Comparison of ENCODE assay signal across 8 mouse cellular contexts in the genomic region with DNA sequence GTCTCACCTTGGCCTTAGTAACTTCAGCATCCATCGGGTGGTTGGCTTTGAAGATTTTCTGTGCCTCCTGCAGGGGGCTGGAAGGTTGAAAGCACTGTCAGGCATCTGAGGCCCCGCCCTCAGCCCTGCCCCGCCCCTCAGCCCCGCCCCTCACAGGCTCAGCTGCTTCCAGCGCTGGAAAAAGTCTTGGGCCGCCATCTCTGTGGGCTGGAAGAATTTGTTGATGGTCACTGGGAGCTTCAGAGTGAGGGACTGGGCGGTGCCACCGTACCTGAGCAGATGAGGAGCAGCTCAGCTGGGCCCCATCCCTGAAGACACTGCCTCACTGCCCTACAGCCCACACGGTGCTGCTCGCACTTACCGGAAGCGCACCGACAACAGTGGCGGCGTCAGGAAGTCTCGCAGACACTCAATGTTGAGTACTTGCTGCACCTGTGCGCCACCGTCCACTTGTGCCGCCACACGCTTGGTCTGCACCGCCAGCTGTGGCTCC. TPM values are rescaled to one million over a fixed set of nuclear protein-coding genes. Genes with fewer than 3 reads are reported as not detected.
DNase-seq lines count a peak whose midpoint lies in the region; ATAC-seq and TF ChIP-seq lines count a peak whose summit lies in the region.

No protein-coding gene starts in this region.

- H3K4me2 ChIP-seq in hindbrain, embryonic 16.5 days (ENCODE audit: low read length) = peak overlapping the region; percentile 46
- H3K4me2 ChIP-seq in liver, postnatal 0 days (ENCODE audit: low read depth, low read length) = peak overlapping the region; percentile 64
- peak overlapping the region; percentile 41 for H3K4me2 ChIP-seq in neural tube, embryonic 13.5 days

- 0 out of 2 replicates have a peak, but pooled peaks have one; percentile 9 for ATAC-seq in hindbrain, embryonic 16.5 days
- ATAC-seq in liver, postnatal 0 days = peak; percentile 58
- ATAC-seq in neural tube, embryonic 13.5 days (ENCODE audit: low read depth) = no peak
- ATAC-seq in cerebellum, adult (ENCODE audit: insufficient number of reproducible peaks, low FRiP score, low TSS enrichment) = no peak

- H3K4me1 ChIP-seq in hindbrain, embryonic 16.5 days (ENCODE audit: control insufficient read depth, insufficient read depth, low read depth, low read length) = peaks cover 17% of the 10 kb centered on the region
- H3K4me1 ChIP-seq in liver, postnatal 0 days (ENCODE audit: insufficient read depth) = peaks cover 16% of the 10 kb centered on the region
- peaks cover 38% of the 10 kb centered on the region for H3K4me1 ChIP-seq in neural tube, embryonic 13.5 days (replicated peaks)

- no peak overlapping the region for H3K4me3 ChIP-seq in hindbrain, embryonic 16.5 days (ENCODE audit: low read length)
- H3K4me3 ChIP-seq in liver, postnatal 0 days (ENCODE audit: low read depth, low read length) = peak overlapping the region; percentile 31
- 0 out of 2 replicates have a peak overlapping the region, but pooled peaks have one; percentile 10 for H3K4me3 ChIP-seq in neural tube, embryonic 13.5 days

- no peak for TF ChIP-seq EP300 in liver, postnatal 0 days (IDR thresholded peaks at IDR 0.05; ENCODE audit: low read depth)

- no peak overlapping the region for H3K27ac ChIP-seq in hindbrain, embryonic 16.5 days (ENCODE audit: low read depth, low read length)
- no peak overlapping the region for H3K27ac ChIP-seq in liver, postnatal 0 days (ENCODE audit: low read depth)
- H3K27ac ChIP-seq in neural tube, embryonic 13.5 days (replicated peaks) = peak overlapping the region; percentile 49; the same call in 1 of the 2 replicates

- WGBS in hindbrain, embryonic 16.5 days = 18% methylated on average over 21 of the region's 21 CpGs
- WGBS in liver, postnatal 0 days (ENCODE audit: insufficient replicate concordance) = 11% methylated on average over 21 of the region's 21 CpGs
- WGBS in neural tube, embryonic 13.5 days = 19% methylated on average over 21 of the region's 21 CpGs

- DNase-seq in spleen, adult 18-20 months = peak; percentile 43 to 55
- no peak for DNase-seq in spleen, postnatal 14 days (ENCODE audit: low spot score in 2 of 2)
- DNase-seq in embryo, embryonic 11.5 days (ENCODE audit: low read depth, low spot score) = peak; percentile 49
- peak; percentile 87 for DNase-seq in liver, postnatal 0 days
- DNase-seq in left cerebral cortex, adult 11 months (ENCODE audit: low spot score) = no peak

- H3K27me3 ChIP-seq in hindbrain, embryonic 16.5 days (replicated peaks; ENCODE audit: control insufficient read depth, insufficient read depth, low read length) = no peaks in the 10 kb centered on the region
- H3K27me3 ChIP-seq in liver, postnatal 0 days (ENCODE audit: insufficient read depth, low read length) = no peaks in the 10 kb centered on the region
- no peaks in the 10 kb centered on the region for H3K27me3 ChIP-seq in neural tube, embryonic 13.5 days

- H3K9ac ChIP-seq in hindbrain, embryonic 16.5 days (ENCODE audit: low read depth, low read length) = no peak overlapping the region
- H3K9ac ChIP-seq in liver, postnatal 0 days (replicated peaks) = no peak overlapping the region
- H3K9ac ChIP-seq in neural tube, embryonic 13.5 days = 0 out of 2 replicates have a peak overlapping the region, but pooled peaks have one; percentile 1

- no peaks in the 10 kb centered on the region for H3K9me3 ChIP-seq in hindbrain, embryonic 16.5 days (ENCODE audit: control insufficient read depth, low read length)
- H3K9me3 ChIP-seq in liver, postnatal 0 days (ENCODE audit: low read length) = no peaks in the 10 kb centered on the region
- no peaks in the 10 kb centered on the region for H3K9me3 ChIP-seq in neural tube, embryonic 13.5 days

- TF ChIP-seq CTCF in liver, postnatal 0 days (IDR thresholded peaks at IDR 0.05; ENCODE audit: low read depth) = peak; percentile 41

- peaks cover 37% of the 10 kb centered on the region for H3K36me3 ChIP-seq in hindbrain, embryonic 16.5 days (ENCODE audit: control insufficient read depth, insufficient read depth, low read length)
- peaks cover 58% of the 10 kb centered on the region for H3K36me3 ChIP-seq in liver, postnatal 0 days (replicated peaks; ENCODE audit: insufficient read depth, low read length)
- peaks cover 76% of the 10 kb centered on the region for H3K36me3 ChIP-seq in neural tube, embryonic 13.5 days

RNA-seq across cellular contexts. Expression of gene Fuz, which starts 5.4 kb away (rescaled TPM):
- 18.1 and 19.6 TPM in 2 replicates for polyA plus RNA-seq in hindbrain, embryonic 16.5 days (2015; fragmentation: Nextera tagmentation; extraction: Ambion mirVana)
- polyA plus RNA-seq in liver, postnatal 0 days (2015; fragmentation: Nextera tagmentation; extraction: Ambion mirVana) = 4.1 and 4.4 TPM in 2 replicates
- polyA plus RNA-seq in neural tube, embryonic 13.5 days (2015; fragmentation: Nextera tagmentation; extraction: Ambion mirVana) = 14.9 and 17.9 TPM in 2 replicates

RNA-seq across cellular contexts. Expression of gene Med25, which starts 8.8 kb away (rescaled TPM):
- 136 and 158 TPM in 2 replicates for polyA plus RNA-seq in hindbrain, embryonic 16.5 days (2015; fragmentation: Nextera tagmentation; extraction: Ambion mirVana)
- 35.6 and 37.7 TPM in 2 replicates for polyA plus RNA-seq in liver, postnatal 0 days (2015; fragmentation: Nextera tagmentation; extraction: Ambion mirVana)
- 134 and 138 TPM in 2 replicates for polyA plus RNA-seq in neural tube, embryonic 13.5 days (2015; fragmentation: Nextera tagmentation; extraction: Ambion mirVana)

RNA-seq across cellular contexts. Expression of gene Ap2a1, which starts 28.0 kb away (rescaled TPM):
- polyA plus RNA-seq in hindbrain, embryonic 16.5 days (2015; fragmentation: Nextera tagmentation; extraction: Ambion mirVana) = 128 and 133 TPM in 2 replicates
- polyA plus RNA-seq in liver, postnatal 0 days (2015; fragmentation: Nextera tagmentation; extraction: Ambion mirVana) = 25.6 and 29.5 TPM in 2 replicates
- 115 and 116 TPM in 2 replicates for polyA plus RNA-seq in neural tube, embryonic 13.5 days (2015; fragmentation: Nextera tagmentation; extraction: Ambion mirVana)

RNA-seq across cellular contexts. Expression of gene Ptov1, which starts 31.7 kb away (rescaled TPM):
- 389 and 459 TPM in 2 replicates for polyA plus RNA-seq in hindbrain, embryonic 16.5 days (2015; fragmentation: Nextera tagmentation; extraction: Ambion mirVana)
- polyA plus RNA-seq in liver, postnatal 0 days (2015; fragmentation: Nextera tagmentation; extraction: Ambion mirVana) = 43.5 and 49.8 TPM in 2 replicates
- polyA plus RNA-seq in neural tube, embryonic 13.5 days (2015; fragmentation: Nextera tagmentation; extraction: Ambion mirVana) = 471 and 515 TPM in 2 replicates

RNA-seq across cellular contexts. Expression of gene Tsks, which starts 41.7 kb away (rescaled TPM):
- polyA plus RNA-seq in hindbrain, embryonic 16.5 days (2015; fragmentation: Nextera tagmentation; extraction: Ambion mirVana) = 0.15 TPM in 1 of 2 replicates, not detected in the other
- 0.06 TPM in 1 of 2 replicates, not detected in the other for polyA plus RNA-seq in liver, postnatal 0 days (2015; fragmentation: Nextera tagmentation; extraction: Ambion mirVana)
- 0.22 TPM in 1 of 2 replicates, not detected in the other for polyA plus RNA-seq in neural tube, embryonic 13.5 days (2015; fragmentation: Nextera tagmentation; extraction: Ambion mirVana)

Comparison
In these comparisons a context has a peak if more than half of its experiments do, and no peak if none do; other contexts are left out.
1. DNase-seq: peak in spleen, adult 18-20 months (2 of 2), embryo, embryonic 11.5 days (single experiment) and liver, postnatal 0 days (single experiment); none in spleen, postnatal 14 days (0 of 2) and left cerebral cortex, adult 11 months (single experiment).
2. ATAC-seq: peak in hindbrain, embryonic 16.5 days (single experiment) and liver, postnatal 0 days (single experiment); none in neural tube, embryonic 13.5 days (single experiment) and cerebellum, adult (single experiment).
3. Peak in every context shown above with its lines, with median percentiles within 50 percentile points of each other: H3K4me2 ChIP-seq.